Mouse (Mus musculus) cerebellum, adult 2 months (tissue): ENCODE data around the gene Camk2d.

Experiments
- CTCF ChIP-seq: fragments of 200-500 bp; IDR thresholded peaks from 2 replicates; pipeline ENCODE4 v1.5.1; 2011; ENCODE audit warnings: low read depth, mild to moderate bottlenecking, control low read depth, low read length, moderate library complexity, borderline replicate concordance; ENCODE audit not compliant: insufficient read depth
- POLR2A ChIP-seq: fragments of 200-500 bp; IDR thresholded peaks from 2 replicates; pipeline ENCODE4 v1.6.1; 2011; ENCODE audit warnings: low read length, control low read depth, borderline replicate concordance; ENCODE audit not compliant: insufficient read depth

DNA sequence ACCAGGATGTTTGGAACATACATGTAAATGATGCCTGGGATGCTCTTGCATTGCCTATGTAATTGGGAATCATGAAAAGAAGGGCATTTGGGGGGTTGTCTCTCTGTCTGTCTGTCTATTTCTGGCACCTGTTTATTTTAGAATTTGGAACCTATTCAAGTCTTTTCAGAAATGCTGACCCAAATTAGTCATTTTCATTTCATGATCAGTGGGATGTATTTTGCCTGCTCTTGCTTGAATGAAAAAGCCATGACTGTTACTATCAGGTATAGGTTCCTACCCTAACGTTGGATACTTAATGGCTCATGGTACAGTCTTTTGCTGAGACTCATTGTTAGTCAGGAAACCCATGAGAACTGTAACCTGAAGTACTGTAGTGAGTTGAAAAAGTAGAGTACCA, 144.0 kb downstream of the Camk2d start:
- TF ChIP-seq CTCF (no peak), POLR2A (no peak)
